Mouse (Mus musculus): ENCODE results near the gene Slc16a14.

Slc16a14 gene

DNA sequence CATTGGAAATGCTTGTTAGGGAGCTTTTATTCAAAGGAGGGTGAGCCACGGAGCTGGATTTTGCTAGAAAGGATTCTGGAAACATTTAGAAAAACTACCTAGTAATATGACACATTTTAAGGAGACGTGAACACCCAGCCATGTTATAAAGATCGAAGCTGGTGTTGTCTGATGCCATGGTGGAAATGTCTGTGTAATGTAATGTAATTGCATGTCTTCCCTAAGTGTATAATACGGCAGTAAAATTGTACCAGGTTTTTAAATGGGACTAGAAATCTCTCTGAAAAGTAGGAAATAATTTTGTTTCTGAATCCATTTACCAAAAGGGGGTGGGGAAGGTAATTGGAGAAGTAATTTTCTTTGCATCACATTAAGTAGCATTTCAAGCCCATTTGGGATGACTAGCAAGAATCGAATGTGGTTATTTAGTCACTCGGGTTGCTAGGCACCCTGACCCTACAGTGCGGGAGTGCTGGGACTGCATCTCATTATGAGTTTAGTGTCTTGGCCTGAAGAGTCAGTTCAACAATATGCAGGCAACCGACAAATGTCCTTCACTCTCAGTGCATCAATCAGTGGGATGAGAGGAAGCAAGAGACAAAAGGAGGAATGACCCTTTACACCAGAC, 24.6 kb downstream of the Slc16a14 start:
- DNase-seq (ENCODE audit: low spot score) = peak; percentile 48

- no peak for DNase-seq (ENCODE audit: low spot score)
Measured at GRCm38 (mm10) chr1:84904467-84904866, 30.5 kb downstream of the Slc16a14 start.

GRCm38 (mm10) chr1:84899156-84899555, 35.8 kb downstream of the Slc16a14 start:
- DNase-seq (ENCODE audit: low spot score) = no peak

DNA sequence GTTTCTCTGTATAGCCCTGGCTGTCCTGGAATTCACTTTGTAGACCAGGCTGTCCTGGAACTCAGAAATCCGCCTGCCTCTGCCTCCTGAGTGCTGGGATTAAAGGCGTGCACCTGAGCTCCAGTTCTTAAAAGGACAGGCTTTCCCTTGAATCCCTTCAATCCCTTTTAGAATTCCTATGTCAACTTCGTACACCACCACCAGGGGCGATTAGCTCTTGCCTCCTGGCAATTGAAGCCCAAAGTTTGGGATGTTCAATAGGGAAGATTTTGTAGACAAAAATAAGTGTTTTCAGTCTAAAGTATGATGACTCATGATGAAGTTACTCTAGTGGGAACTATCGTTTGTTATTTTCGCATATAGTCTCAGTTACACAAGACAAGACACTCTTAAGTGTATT, 37.6 kb downstream of the Slc16a14 start:
- DNase-seq (ENCODE audit: low spot score) = no peak

GRCm38 (mm10) chr1:84891746-84892145, 43.2 kb downstream of the Slc16a14 start:
- DNase-seq (ENCODE audit: low spot score) = no peak

- no peak for DNase-seq (ENCODE audit: low spot score)
Measured at GRCm38 (mm10) chr1:84890503-84890902, 44.4 kb downstream of the Slc16a14 start.

DNA sequence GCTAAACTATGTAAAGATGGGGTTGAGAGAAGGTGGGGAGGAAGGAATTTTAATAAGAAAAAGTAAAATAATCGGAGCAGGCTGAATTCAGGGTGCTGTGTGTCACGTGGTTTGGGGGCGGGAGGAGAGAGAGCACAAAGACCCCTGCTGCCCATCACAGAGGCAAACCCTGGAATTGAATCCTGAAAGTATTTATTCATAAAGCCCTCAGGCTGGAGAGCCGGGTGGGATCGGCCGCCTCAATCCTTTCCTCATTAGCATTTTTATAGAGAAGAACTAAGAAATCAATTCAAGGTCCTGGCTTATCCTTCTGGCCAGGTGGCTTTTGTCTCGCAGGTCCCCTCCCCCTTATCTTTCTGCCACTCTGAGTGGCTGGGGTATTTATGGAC, 44.9 kb downstream of the Slc16a14 start:
- DNase-seq (ENCODE audit: low spot score) = peak; percentile 68

GRCm38 (mm10) chr1:84889330-84890004, 45.5 kb downstream of the Slc16a14 start:
- DNase-seq (ENCODE audit: low spot score) = no peak

DNA sequence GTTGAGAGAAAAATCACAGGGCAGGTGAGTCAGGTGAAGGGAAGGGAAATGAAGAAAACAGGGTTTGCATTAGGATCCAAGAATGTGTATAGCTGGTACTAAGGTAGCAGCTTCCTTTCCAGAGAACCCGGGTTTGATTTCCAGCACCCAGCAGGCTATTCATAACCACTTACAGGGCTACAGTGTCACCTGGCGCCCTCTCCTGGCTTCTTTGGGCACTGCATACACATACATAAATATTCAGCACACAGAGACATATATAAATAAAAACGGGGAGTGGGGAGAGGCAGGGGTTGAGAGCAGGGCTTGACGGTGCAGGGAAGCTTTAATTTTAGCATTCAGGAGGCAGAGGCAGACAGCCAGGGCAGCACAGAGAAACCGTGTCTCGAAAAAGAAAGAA, 49.0 kb downstream of the Slc16a14 start:
- no peak for DNase-seq (ENCODE audit: low spot score)

DNA sequence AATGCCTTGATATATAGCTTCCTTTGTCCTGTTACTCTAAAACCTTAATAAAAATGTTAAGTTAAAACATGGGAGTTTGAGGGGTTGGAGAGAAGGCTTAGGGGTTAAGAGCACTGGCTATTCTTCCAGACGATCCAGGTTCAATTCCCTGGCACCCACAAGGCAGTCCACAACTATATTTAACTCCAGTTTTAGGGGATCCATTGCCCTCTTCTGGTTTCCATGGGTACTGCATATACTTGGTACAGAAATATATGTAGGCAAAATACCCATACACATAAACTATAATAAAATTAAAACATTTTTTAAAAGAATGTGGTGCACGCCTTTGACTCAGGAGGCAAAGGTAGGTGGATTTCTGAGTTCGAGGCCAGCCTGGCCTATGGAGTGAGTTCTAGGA, 49.8 kb downstream of the Slc16a14 start:
- no peak for DNase-seq (ENCODE audit: low spot score)

DNA sequence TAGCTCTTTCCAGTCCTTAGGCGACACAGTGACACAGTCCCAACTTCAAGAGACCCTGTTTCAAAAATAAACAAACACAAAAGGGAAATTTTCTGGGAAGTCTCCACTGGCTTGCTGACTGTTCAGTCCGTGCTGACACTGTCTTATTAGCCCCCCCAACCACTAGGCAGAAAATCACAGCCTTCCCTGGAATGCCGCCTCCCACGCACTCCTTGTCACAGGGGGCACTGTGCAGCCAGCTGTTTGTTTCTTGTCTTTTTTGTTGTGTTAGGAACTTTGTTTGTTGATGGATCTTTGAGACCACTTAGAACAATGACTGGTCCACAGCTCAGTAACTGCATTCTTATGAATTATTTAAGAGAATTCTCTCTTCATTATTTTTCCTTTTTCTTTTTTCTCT, 51.0 kb downstream of the Slc16a14 start:
- DNase-seq (ENCODE audit: low spot score) = no peak

DNA sequence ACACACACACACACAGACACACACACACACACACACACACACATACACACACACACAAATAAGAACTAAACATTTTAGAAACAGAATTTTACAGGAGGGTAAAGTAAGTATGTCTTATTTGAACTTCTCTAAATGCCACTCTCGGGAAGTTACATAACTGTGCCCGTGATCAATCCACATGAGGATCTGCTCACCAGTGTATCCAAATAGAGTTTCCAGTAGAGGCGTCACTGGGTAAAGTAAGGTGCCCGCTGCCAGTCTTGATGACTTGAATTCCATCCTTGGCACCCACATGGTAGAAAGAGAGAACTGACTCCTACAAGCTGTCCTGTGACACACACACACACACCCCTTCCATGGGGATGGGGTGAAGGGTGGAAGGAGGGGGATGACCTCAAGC, 52.0 kb downstream of the Slc16a14 start:
- DNase-seq (ENCODE audit: low spot score) = no peak

DNA sequence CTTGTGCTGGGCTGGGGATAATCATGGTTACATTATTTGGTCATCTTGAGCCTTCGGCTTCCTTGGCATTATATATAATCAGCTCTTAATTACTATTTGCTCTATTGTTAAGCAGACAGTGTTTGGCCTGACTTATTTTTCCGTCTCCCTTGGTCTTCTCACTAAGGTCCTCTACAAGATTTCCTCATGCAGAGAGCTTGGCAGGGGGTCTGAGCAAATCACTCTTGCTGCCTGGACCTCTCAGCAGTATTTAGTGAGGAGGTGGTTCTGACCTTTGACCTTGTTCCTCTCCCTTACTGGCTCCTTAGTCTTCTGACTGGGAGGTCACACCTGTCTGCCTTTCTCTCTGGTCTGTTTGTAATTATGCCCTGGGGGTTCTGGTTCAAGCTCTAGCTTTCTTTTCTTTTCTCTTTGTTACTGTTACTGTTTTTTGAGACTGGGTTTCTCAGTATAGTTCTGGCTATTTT, 52.8 kb downstream of the Slc16a14 start:
- DNase-seq (ENCODE audit: low spot score) = no peak

DNA sequence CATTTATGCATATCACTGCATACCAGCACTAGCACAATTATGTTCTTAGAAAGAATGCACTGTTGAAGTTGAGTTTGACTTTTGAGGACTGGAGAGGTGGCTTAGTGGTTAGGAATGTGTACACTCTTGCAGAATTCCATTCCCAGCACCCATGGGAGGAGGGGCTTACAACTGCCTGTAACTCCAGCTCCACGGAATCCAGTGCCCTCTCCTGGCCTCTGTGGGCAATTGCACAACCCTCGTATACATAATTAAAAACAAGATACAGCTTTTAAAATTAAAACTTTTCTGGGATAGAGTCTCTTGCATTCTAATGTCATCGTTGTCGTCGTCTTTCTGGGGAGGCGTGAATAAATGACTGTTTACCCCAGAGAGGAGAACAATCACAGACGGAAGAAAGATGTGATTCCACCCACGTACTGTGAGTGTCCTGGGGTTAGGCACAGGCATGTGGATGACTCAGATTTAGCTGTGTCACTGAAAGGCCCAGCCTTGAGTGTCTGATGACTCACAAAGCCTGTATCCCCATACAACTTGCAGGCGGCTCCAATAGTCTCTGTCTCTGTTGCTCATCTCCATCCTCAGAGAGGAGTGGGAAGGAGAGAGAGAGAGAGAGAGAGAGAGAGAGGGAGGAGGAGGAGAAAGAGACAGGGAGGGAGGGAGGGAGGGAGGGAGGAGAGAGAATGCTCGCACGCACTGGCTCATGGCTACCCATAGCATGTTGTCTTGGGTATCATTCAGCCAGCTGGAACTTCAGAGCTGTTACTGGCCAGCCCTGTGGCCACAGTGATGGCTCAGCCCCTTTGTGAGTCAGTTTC, 53.5 kb downstream of the Slc16a14 start:
- DNase-seq (ENCODE audit: low spot score) = no peak

- DNase-seq (ENCODE audit: low spot score) = no peak
Measured at GRCm38 (mm10) chr1:84879571-84880120, 55.3 kb downstream of the Slc16a14 start.

DNA sequence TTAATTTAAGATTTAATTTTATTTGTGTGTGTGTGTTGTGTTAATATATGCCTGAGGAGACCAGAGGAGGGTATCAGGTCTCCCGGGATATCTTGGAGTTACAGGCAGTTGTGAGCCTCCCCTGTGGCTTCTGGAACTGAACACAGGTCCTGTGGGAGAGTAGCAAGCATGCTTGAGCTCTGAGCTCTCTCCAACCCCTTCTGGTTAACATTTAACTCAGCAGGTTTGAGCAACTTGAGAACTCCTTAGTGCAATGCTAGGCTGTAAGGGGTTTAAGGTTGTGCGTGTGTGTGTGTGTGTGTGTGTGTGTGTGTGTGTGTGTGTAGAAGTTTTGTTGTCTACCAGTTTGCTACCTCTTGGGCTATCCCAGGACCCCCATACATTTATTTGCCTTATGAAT, 57.3 kb downstream of the Slc16a14 start:
- no peak for DNase-seq (ENCODE audit: low spot score)

DNA sequence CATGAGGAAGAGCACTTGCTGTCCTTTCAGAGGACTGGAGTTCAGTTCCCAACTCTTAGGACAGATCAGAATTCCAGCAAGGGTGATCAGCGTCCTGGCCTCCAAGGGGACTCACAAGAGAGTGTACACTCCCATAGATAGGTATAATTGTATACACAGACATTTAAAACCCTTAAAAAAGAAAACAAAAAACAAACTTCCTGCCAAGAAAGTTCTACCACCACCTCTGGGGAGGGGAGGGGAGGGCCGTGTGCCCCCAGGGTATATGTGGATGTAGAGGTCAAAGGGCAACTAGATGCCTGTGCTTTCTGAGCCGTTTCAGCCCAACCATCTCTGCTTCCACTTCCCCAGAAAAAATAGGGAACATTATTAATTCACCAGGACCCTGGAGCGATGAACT, 62.0 kb downstream of the Slc16a14 start:
- DNase-seq (ENCODE audit: low spot score) = no peak

DNA sequence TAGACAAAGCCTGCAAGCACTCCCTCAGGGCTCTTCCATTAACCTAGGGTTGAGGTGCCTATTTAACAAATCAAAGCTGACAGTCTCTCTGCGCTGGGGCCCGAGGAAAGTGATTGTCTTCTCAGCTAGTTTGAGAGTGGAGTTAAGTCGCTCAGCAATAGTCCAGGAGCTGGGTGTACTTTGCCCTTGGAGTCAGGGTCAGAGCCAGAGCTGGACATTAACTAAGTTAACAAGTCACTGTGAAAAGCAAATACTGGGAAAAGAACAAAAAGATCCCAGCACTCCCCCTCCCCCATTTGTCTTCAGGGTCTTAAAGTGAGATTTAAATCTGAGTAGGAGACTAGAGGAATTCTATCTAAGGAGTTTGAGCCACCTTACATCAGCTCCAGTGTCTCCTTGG, 62.8 kb downstream of the Slc16a14 start:
- no peak for DNase-seq (ENCODE audit: low spot score)

DNA sequence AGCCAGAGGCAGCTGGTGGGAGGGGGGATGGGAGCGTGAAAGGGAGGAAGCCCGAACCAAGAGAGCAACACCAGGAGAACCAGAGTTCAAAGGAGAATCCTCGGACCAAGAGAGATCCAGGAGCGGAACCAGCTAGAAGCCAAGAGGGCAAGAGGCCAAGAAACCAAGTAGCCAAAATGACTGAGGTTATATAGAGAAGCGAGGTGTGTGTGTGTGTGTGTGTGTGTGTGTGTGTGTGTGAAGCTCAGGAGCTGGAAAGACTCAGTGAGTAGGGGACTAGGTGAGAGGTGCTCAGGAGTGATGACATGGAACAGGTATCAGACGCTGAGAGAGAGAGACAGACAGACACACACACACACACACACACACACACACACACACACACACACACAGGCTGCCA, 63.8 kb downstream of the Slc16a14 start:
- no peak for DNase-seq (ENCODE audit: low spot score)

GRCm38 (mm10) chr1:84869498-84869897, 65.4 kb downstream of the Slc16a14 start:
- DNase-seq (ENCODE audit: low spot score) = no peak

GRCm38 (mm10) chr1:84868841-84869240, 66.1 kb downstream of the Slc16a14 start:
- no peak for DNase-seq (ENCODE audit: low spot score)

GRCm38 (mm10) chr1:84868311-84868710, 66.6 kb downstream of the Slc16a14 start:
- DNase-seq (ENCODE audit: low spot score) = no peak

DNA sequence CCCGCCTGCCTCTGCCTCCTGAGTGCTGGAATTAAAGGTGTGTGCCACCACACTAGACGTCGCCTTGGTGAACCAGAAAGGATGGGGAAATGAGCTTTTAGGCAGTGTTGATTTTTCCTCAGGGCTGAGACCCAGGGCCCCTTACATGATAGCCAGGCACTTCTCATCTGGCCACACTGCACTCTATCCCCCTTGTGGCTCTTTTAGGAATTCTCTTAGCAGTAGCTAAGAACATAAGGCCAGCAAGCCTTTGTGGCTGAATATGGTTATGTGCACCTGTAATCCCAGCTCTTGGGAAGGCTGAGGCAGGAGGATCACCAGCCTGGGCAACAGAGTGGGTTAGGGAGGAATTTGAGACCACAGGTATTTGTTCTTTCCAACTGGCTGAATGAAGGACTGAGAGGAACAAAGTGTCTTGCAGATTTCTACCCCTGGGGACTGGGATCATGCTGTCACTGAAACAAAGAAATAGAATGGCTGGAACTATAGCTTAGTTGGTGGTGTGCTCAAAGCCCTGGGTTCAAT, 68.2 kb downstream of the Slc16a14 start:
- DNase-seq (ENCODE audit: low spot score) = no peak
